Mouse (Mus musculus) brain, embryonic 14.5 days (tissue): ENCODE results near the gene Ifitm3.

Source experiments
- CTCF ChIP-seq: fragments of 200-500 bp; IDR thresholded peaks from 2 replicates; pipeline ENCODE4 v1.5.1; 2012; ENCODE audit warnings: inconsistent platforms, mild to moderate bottlenecking, moderate library complexity, borderline replicate concordance; ENCODE audit not compliant: insufficient read depth, insufficient read length; ENCODE audit errors: extremely low read depth
- POLR2A ChIP-seq: fragments of 200-500 bp; IDR thresholded peaks from 2 replicates; pipeline ENCODE4 v1.6.1; 2012; ENCODE audit warnings: mild to moderate bottlenecking, inconsistent platforms, borderline replicate concordance; ENCODE audit not compliant: poor library complexity, insufficient read depth, insufficient read length, severe bottlenecking; ENCODE audit errors: extremely low read depth

- TF ChIP-seq CTCF, result no peak
- no peak for TF ChIP-seq POLR2A
Measured at GRCm38 (mm10) chr7:141009665-141010064, 905 bp downstream of the Ifitm3 start.
